Mouse (Mus musculus) erythroblast, embryonic 14.5 days (primary cell): ENCODE measurements around the gene Rgl1.

Source experiments
- GATA1 ChIP-seq: IDR thresholded peaks from 2 replicates; pipeline ENCODE4 v1.6.1; 2012; ENCODE audit warnings: low read length, inconsistent platforms, mixed read lengths
- TAL1 ChIP-seq: IDR thresholded peaks from 3 replicates; pipeline ENCODE4 v1.6.1; 2012; ENCODE audit warnings: low read length, inconsistent platforms, mixed read lengths

- no peak for TF ChIP-seq TAL1
- TF ChIP-seq GATA1 = no peak
Measured at GRCm38 (mm10) chr1:152572755-152573469, 193.2 kb downstream of the Rgl1 start.
